Mouse (Mus musculus): ENCODE measurements around the gene Rps29. TPM values are rescaled to one million over a fixed set of nuclear protein-coding genes. Genes with fewer than 3 reads are reported as not detected.

Rps29 gene
- total and polyA plus RNA-seq, 3 experiments: 450 to 5,133 (median 1,410) TPM

DNA sequence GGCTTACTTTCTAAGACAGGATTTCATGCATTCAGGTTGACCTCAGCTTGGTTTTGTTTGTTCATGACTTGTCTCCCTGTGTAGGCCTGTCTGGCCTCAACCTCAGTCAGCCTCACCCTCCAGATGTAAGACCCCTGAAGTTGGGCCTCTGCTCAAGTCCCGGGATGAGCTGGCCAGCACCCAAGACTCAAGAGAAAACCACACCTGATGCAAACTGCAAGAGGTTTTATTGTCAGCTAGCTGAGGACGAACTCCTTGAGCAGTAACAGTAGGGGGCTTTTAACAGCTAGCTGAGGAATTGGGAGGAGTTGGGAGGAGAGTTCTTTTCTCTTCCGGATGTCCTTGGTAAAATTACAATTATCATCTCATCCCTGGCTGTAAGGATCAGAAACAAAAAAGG lies 18.5 kb upstream of the Rps29 start:
- no peaks in the 10 kb centered on the region for H3K9me3 ChIP-seq (replicated peaks; ENCODE audit: insufficient read depth, low read length)
- DNase-seq (ENCODE audit: low read depth, low spot score): no peak
- no peak overlapping the region for H3K27ac ChIP-seq (ENCODE audit: control insufficient read depth, low read depth, low read length)
- peaks cover 7 to 8% of the 10 kb centered on the region in 2 experiments for H3K36me3 ChIP-seq (ENCODE audit: control insufficient read depth in 1 of 2, insufficient read depth in 2 of 2, low read length in 2 of 2)
- no peaks in the 10 kb centered on the region for H3K27me3 ChIP-seq (ENCODE audit: control insufficient read depth in 1 of 2, insufficient read depth in 2 of 2, low read length in 2 of 2)
- TF ChIP-seq NELFE (IDR thresholded peaks at IDR 0.05; ENCODE audit: low read depth, low read length) (no peak), ZMIZ1 (IDR thresholded peaks at IDR 0.05; ENCODE audit: low read depth, low read length) (no peak), GATA1 (IDR thresholded peaks at IDR 0.05; ENCODE audit: low read depth, low read length) (no peak), MAX (IDR thresholded peaks at IDR 0.05; ENCODE audit: low read length) (no peak), SIN3A (IDR thresholded peaks at IDR 0.05; ENCODE audit: low read length) (no peak), MAFK (IDR thresholded peaks at IDR 0.05; ENCODE audit: borderline replicate concordance, low read depth, low read length) (no peak), MEF2A (IDR thresholded peaks at IDR 0.05; ENCODE audit: extremely low read depth, insufficient replicate concordance, low read depth, low read length, poor library complexity, severe bottlenecking) (no peak), GABPA (IDR thresholded peaks at IDR 0.05; ENCODE audit: low read depth, low read length) (no peak), MYB (IDR thresholded peaks at IDR 0.05; ENCODE audit: low read depth, low read length) (no peak), SMC3 (IDR thresholded peaks at IDR 0.05; ENCODE audit: low read depth, low read length) (no peak)
- H3K4me1 ChIP-seq (ENCODE audit: control insufficient read depth in 1 of 2, insufficient read depth in 2 of 2, low read length in 2 of 2): peaks cover 2% of the 10 kb centered on the region in 2 experiments; a peak in 2 of 4 replicates
- peaks cover 3% of the 10 kb centered on the region for H3K79me2 ChIP-seq (ENCODE audit: control insufficient read depth, insufficient read depth, low read length, poor library complexity)
- no peak overlapping the region for H3K4me3 ChIP-seq (ENCODE audit: control insufficient read depth in 1 of 2, insufficient read depth in 1 of 2, low read depth in 2 of 2, low read length in 2 of 2)
- H3K9ac ChIP-seq (ENCODE audit: control insufficient read depth, low read depth, low read length, poor library complexity, severe bottlenecking): no peak overlapping the region

DNA sequence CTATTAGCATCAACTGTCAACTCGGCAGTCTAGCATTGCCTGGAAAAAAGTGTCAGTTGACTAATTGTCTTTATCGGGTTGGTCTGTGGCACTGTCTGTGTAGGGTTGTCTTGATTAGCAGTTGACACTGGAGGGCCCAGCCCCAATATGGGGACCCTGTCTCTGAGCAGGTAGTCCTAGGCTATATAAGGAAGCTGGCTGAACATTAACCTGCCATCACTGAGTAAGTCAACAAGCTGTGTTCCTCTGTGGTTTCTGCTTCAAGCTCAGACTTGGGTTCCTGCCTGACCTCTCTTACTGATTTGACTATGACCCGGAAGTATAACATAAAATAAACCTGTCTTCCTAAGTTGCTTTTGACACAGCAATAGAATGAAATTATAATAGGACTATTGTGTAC lies 17.0 kb upstream of the Rps29 start:
- no peak for DNase-seq (ENCODE audit: low read depth, low spot score)
- Histone ChIP-seq H3K9ac (ENCODE audit: control insufficient read depth, low read depth, low read length, poor library complexity, severe bottlenecking) (no peak overlapping the region), H3K36me3 (ENCODE audit: control insufficient read depth in 1 of 2, insufficient read depth in 2 of 2, low read length in 2 of 2) (no peaks in the 10 kb centered on the region; a peak in 3 of 4 replicates)

More for the DNA sequence above, 17.0 kb upstream of the Rps29 start:
- Histone ChIP-seq H3K27me3 (ENCODE audit: control insufficient read depth in 1 of 2, insufficient read depth in 2 of 2, low read length in 2 of 2) (no peaks in the 10 kb centered on the region), H3K9me3 (replicated peaks; ENCODE audit: insufficient read depth, low read length) (no peaks in the 10 kb centered on the region), H3K4me3 (ENCODE audit: control insufficient read depth in 1 of 2, insufficient read depth in 1 of 2, low read depth in 2 of 2, low read length in 2 of 2) (no peak overlapping the region), H3K79me2 (ENCODE audit: control insufficient read depth, insufficient read depth, low read length, poor library complexity) (no peaks in the 10 kb centered on the region), H3K27ac (ENCODE audit: control insufficient read depth, low read depth, low read length) (no peak overlapping the region), H3K4me1 (ENCODE audit: control insufficient read depth in 1 of 2, insufficient read depth in 2 of 2, low read length in 2 of 2) (no peaks in the 10 kb centered on the region)
- TF ChIP-seq MYB (IDR thresholded peaks at IDR 0.05; ENCODE audit: low read depth, low read length) (no peak), USF2 (IDR thresholded peaks at IDR 0.05; ENCODE audit: borderline replicate concordance in 1 of 2, insufficient read depth in 1 of 2, low read depth in 1 of 2, low read length in 2 of 2) (no peak), ETS1 (IDR thresholded peaks at IDR 0.05; ENCODE audit: low read depth, low read length) (no peak), SIN3A (IDR thresholded peaks at IDR 0.05; ENCODE audit: low read length) (no peak), ZNF384 (IDR thresholded peaks at IDR 0.05; ENCODE audit: low read depth, low read length) (no peak), CHD1 (IDR thresholded peaks at IDR 0.05; ENCODE audit: low read depth, low read length) (no peak), MYC (IDR thresholded peaks at IDR 0.05; ENCODE audit: low read depth, low read length) (no peak), CTCF (IDR thresholded peaks at IDR 0.05 in 2 of 3, conservative IDR thresholded peaks at IDR 0.05 in 1 of 3; ENCODE audit: control insufficient read depth in 1 of 3, insufficient read depth in 1 of 3, low read depth in 2 of 3, low read length in 3 of 3, poor library complexity in 1 of 3, severe bottlenecking in 1 of 3) (no peak), MAZ (IDR thresholded peaks at IDR 0.05; ENCODE audit: low read depth, low read length) (no peak), JUND (IDR thresholded peaks at IDR 0.05; ENCODE audit: low read depth, low read length) (no peak), MAX (IDR thresholded peaks at IDR 0.05; ENCODE audit: low read length) (no peak), TBP (IDR thresholded peaks at IDR 0.05; ENCODE audit: low read depth, low read length) (no peak), MAFK (IDR thresholded peaks at IDR 0.05; ENCODE audit: borderline replicate concordance, low read depth, low read length) (no peak), E2F4 (IDR thresholded peaks at IDR 0.05; ENCODE audit: borderline replicate concordance, low read depth, low read length) (no peak), POLR2AphosphoS5 (IDR thresholded peaks at IDR 0.05; ENCODE audit: borderline replicate concordance, low read depth, low read length) (no peak), NRF1 (IDR thresholded peaks at IDR 0.05; ENCODE audit: insufficient read depth, low read depth, low read length, poor library complexity, severe bottlenecking) (no peak), POLR2A (IDR thresholded peaks at IDR 0.05; ENCODE audit: control insufficient read depth in 1 of 2, insufficient read depth in 1 of 2, low read depth in 1 of 2, low read length in 2 of 2, poor library complexity in 1 of 2) (no peak), RAD21 (IDR thresholded peaks at IDR 0.05; ENCODE audit: low read depth, low read length) (no peak), USF1 (IDR thresholded peaks at IDR 0.05; ENCODE audit: low read depth, low read length) (no peak), ZMIZ1 (IDR thresholded peaks at IDR 0.05; ENCODE audit: low read depth, low read length) (no peak)

Measured in MEL (cell line).